Mouse (Mus musculus) stomach, postnatal 0 days (tissue): ENCODE measurements at regions not wholly inside any gene's neighbourhood (a gene's known extent, or its start where the extent isn't known, plus 50 kb on each side); places are given as distances from the start of the nearest gene placed in this dataset.

ENCODE experiments used
- CTCF ChIP-seq: IDR thresholded peaks from 2 replicates; pipeline ENCODE4 v1.5.1; 2016; ENCODE audit warnings: antibody characterized with exemption, low read depth, mild to moderate bottlenecking, moderate library complexity
- EP300 ChIP-seq: optimal IDR thresholded peaks from 2 replicates; pipeline ENCODE3; 2016; ENCODE audit warnings: antibody characterized with exemption

DNA sequence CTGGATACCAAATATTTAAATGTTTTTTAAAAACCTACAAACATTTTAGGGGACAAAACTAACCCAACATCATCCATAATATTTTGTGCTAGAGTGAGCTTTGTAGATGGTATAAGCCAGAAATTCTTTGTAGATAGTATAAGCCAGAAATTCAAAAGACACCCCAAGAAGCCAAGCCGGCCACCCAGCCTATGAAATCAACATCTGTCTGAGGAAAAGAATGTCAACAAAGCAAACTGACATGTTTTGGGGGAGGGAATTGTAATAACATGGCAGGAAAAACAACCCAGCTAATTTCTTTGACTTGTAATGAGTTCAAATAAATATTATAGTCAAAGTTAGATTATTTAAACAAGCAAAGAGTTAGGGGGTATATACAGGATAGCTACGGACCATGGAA is 246.9 kb upstream of the Gm5148 start:
- TF ChIP-seq CTCF (no peak), EP300 (no peak)
